Mouse (Mus musculus) CH12.LX (cell line): ENCODE data around the gene Gimap7. TPM values are rescaled to one million over a fixed set of nuclear protein-coding genes. Genes with fewer than 3 reads are reported as not detected.

ENCODE experiments used
- DNase-seq: peaks from one replicate; pipeline ENCODE4 v3.0.0-alpha.2; 2013; ENCODE audit errors: extremely low read depth
- H3K27ac ChIP-seq: 2 replicates; pipeline ENCODE4 v1.5.1; 2012; ENCODE audit warnings: low read depth, mild to moderate bottlenecking, control low read depth, moderate library complexity; ENCODE audit not compliant: insufficient read depth
- H3K27me3 ChIP-seq: replicated peaks from 2 replicates; pipeline ENCODE3; 2012; ENCODE audit warnings: inconsistent platforms
- H3K36me3 ChIP-seq, 2 experiments: replicated peaks in 1 of 2; 2 replicates each; pipeline versions ENCODE3 to v1.6.1; 2012; ENCODE audit warnings: inconsistent platforms in 1 of 2, low read length in 1 of 2, mild to moderate bottlenecking in 1 of 2, mixed read lengths in 1 of 2, moderate library complexity in 1 of 2; ENCODE audit not compliant: control insufficient read depth in 1 of 2, insufficient read depth in 1 of 2
- H3K4me1 ChIP-seq, 2 experiments: 2 replicates each; pipeline ENCODE4 v1.6.1; 2012; ENCODE audit warnings: inconsistent platforms in 1 of 2, moderate library complexity in 1 of 2; ENCODE audit not compliant: insufficient read depth in 2 of 2, control insufficient read depth in 1 of 2
- H3K4me2 ChIP-seq: 2 replicates; pipeline ENCODE4 v1.6.1; 2012; ENCODE audit warnings: low read depth, mild to moderate bottlenecking, control low read depth; ENCODE audit not compliant: poor library complexity, insufficient read depth, severe bottlenecking
- H3K4me3 ChIP-seq, 3 experiments: fragments of 150-350 bp in 1 of 3; sonication (generic) in 1 of 3; replicated peaks in 1 of 3; 2 replicates each; pipeline versions ENCODE3 to v1.5.1; 2011 to 2012; ENCODE audit warnings: low read depth in 2 of 3, low read length in 2 of 3, mild to moderate bottlenecking in 2 of 3, moderate library complexity in 2 of 3, control low read depth in 1 of 3, improper control_type of control experiment in 1 of 3, inconsistent platforms in 1 of 3, mixed read lengths in 1 of 3; ENCODE audit not compliant: poor library complexity in 1 of 3
- H3K79me2 ChIP-seq: replicated peaks from 2 replicates; pipeline ENCODE4 v1.6.1; 2012; ENCODE audit warnings: mild to moderate bottlenecking, moderate library complexity; ENCODE audit not compliant: control insufficient read depth, poor library complexity, insufficient read depth, severe bottlenecking; ENCODE audit errors: extremely low read depth
- H3K9ac ChIP-seq: 2 replicates; pipeline ENCODE4 v1.6.1; 2012; ENCODE audit warnings: low read depth, mild to moderate bottlenecking, control low read depth, moderate library complexity; ENCODE audit not compliant: insufficient read depth
- H3K9me3 ChIP-seq: replicated peaks from 2 replicates; pipeline ENCODE3; 2012; ENCODE audit warnings: low read length, inconsistent platforms, mixed read lengths
- BHLHE40 ChIP-seq: IDR thresholded peaks from 2 replicates; pipeline ENCODE4 v1.6.1; 2011; ENCODE audit warnings: mild to moderate bottlenecking, low read depth, low read length, improper control_type of control experiment
- CHD1 ChIP-seq: IDR thresholded peaks from 2 replicates; pipeline ENCODE4 v1.6.1; 2012; ENCODE audit warnings: low read depth, low read length, improper control_type of control experiment, inconsistent platforms
- CHD2 ChIP-seq: IDR thresholded peaks from 2 replicates; pipeline ENCODE4 v1.6.1; 2011; ENCODE audit warnings: low read length, improper control_type of control experiment
- CTCF ChIP-seq, 2 experiments: IDR thresholded peaks in 1 of 2; conservative IDR thresholded peaks in 1 of 2; 2 replicates each; pipeline ENCODE4 v1.5.1; 2011 to 2012; ENCODE audit warnings: low read depth in 2 of 2, low read length in 2 of 2, improper control_type of control experiment in 1 of 2, inconsistent platforms in 1 of 2, mild to moderate bottlenecking in 1 of 2, moderate library complexity in 1 of 2
- E2F4 ChIP-seq: IDR thresholded peaks from 2 replicates; pipeline ENCODE4 v1.6.1; 2011; ENCODE audit warnings: low read depth, low read length, improper control_type of control experiment; ENCODE audit not compliant: insufficient replicate concordance
- ELF1 ChIP-seq: IDR thresholded peaks from 2 replicates; pipeline ENCODE4 v1.6.1; 2014; ENCODE audit warnings: low read depth, mild to moderate bottlenecking, inconsistent platforms, low read length, improper control_type of control experiment
- EP300 ChIP-seq: IDR thresholded peaks from 2 replicates; pipeline ENCODE4 v1.6.1; 2011; ENCODE audit warnings: low read length, improper control_type of control experiment
- ETS1 ChIP-seq: conservative IDR thresholded peaks from 2 replicates; pipeline ENCODE4 v1.6.1; 2012; ENCODE audit warnings: low read depth, mild to moderate bottlenecking, inconsistent platforms, low read length, improper control_type of control experiment, moderate library complexity
- GABPA ChIP-seq: IDR thresholded peaks from 2 replicates; pipeline ENCODE4 v1.6.1; 2012; ENCODE audit warnings: low read depth, low read length, improper control_type of control experiment, inconsistent platforms; ENCODE audit not compliant: insufficient replicate concordance
- HCFC1 ChIP-seq: IDR thresholded peaks from 2 replicates; pipeline ENCODE4 v1.6.1; 2012; ENCODE audit warnings: low read depth, mild to moderate bottlenecking, inconsistent platforms, low read length, improper control_type of control experiment
- IRF4 ChIP-seq: IDR thresholded peaks from 2 replicates; pipeline ENCODE4 v1.6.1; 2014; ENCODE audit warnings: low read depth, mild to moderate bottlenecking, inconsistent platforms, low read length, improper control_type of control experiment
- JUN ChIP-seq: IDR thresholded peaks from 2 replicates; pipeline ENCODE4 v1.6.1; 2011; ENCODE audit warnings: low read depth, mild to moderate bottlenecking, low read length, improper control_type of control experiment, moderate library complexity; ENCODE audit not compliant: insufficient read depth
- JUND ChIP-seq: conservative IDR thresholded peaks from 2 replicates; pipeline ENCODE4 v1.6.1; 2011; ENCODE audit warnings: low read depth, low read length, improper control_type of control experiment
- KAT2A ChIP-seq: IDR thresholded peaks from 2 replicates; pipeline ENCODE4 v1.6.1; 2012; ENCODE audit warnings: low read length, improper control_type of control experiment, inconsistent platforms; ENCODE audit not compliant: insufficient replicate concordance
- MAFK ChIP-seq: IDR thresholded peaks from 2 replicates; pipeline ENCODE4 v1.6.1; 2011; ENCODE audit warnings: low read length, improper control_type of control experiment; ENCODE audit not compliant: insufficient replicate concordance
- MAX ChIP-seq: IDR thresholded peaks from 2 replicates; pipeline ENCODE4 v1.6.1; 2011; ENCODE audit warnings: low read length, improper control_type of control experiment
- MAZ ChIP-seq: IDR thresholded peaks from 2 replicates; pipeline ENCODE4 v1.6.1; 2012; ENCODE audit warnings: low read depth, mild to moderate bottlenecking, inconsistent platforms, low read length, improper control_type of control experiment, moderate library complexity
- MEF2A ChIP-seq: IDR thresholded peaks from 2 replicates; pipeline ENCODE4 v1.6.1; 2014; ENCODE audit warnings: low read depth, mild to moderate bottlenecking, inconsistent platforms, low read length, improper control_type of control experiment, borderline replicate concordance
- MXI1 ChIP-seq: IDR thresholded peaks from 2 replicates; pipeline ENCODE4 v1.6.1; 2011; ENCODE audit warnings: mild to moderate bottlenecking, low read depth, low read length, improper control_type of control experiment
- MYC ChIP-seq: IDR thresholded peaks from 2 replicates; pipeline ENCODE4 v1.6.1; 2011; ENCODE audit warnings: low read depth, mild to moderate bottlenecking, improper control_type of control experiment, low read length
- NELFE ChIP-seq: IDR thresholded peaks from 2 replicates; pipeline ENCODE4 v1.6.1; 2011; ENCODE audit warnings: low read depth, low read length, improper control_type of control experiment
- NRF1 ChIP-seq: IDR thresholded peaks from 2 replicates; pipeline ENCODE4 v1.6.1; 2014; ENCODE audit warnings: low read depth, mild to moderate bottlenecking, inconsistent platforms, low read length, improper control_type of control experiment, moderate library complexity
- PAX5 ChIP-seq: IDR thresholded peaks from 2 replicates; pipeline ENCODE4 v1.6.1; 2012; ENCODE audit warnings: low read length, inconsistent platforms, mixed read lengths
- POLR2A ChIP-seq: IDR thresholded peaks from 2 replicates; pipeline ENCODE4 v1.6.1; 2011; ENCODE audit warnings: low read depth, mild to moderate bottlenecking, improper control_type of control experiment, low read length
- POLR2AphosphoS2 ChIP-seq: IDR thresholded peaks from 2 replicates; pipeline ENCODE4 v1.6.1; 2011; ENCODE audit warnings: low read depth, low read length, improper control_type of control experiment
- RAD21 ChIP-seq: IDR thresholded peaks from 2 replicates; pipeline ENCODE4 v1.6.1; 2011; ENCODE audit warnings: low read depth, mild to moderate bottlenecking, low read length, improper control_type of control experiment, moderate library complexity
- RCOR1 ChIP-seq: conservative IDR thresholded peaks from 2 replicates; pipeline ENCODE4 v1.6.1; 2012; ENCODE audit warnings: low read depth, mild to moderate bottlenecking, inconsistent platforms, low read length, improper control_type of control experiment
- SIN3A ChIP-seq: IDR thresholded peaks from 2 replicates; pipeline ENCODE4 v1.6.1; 2012; ENCODE audit warnings: low read length, improper control_type of control experiment, inconsistent platforms
- SMC3 ChIP-seq: IDR thresholded peaks from 2 replicates; pipeline ENCODE4 v1.6.1; 2011; ENCODE audit warnings: low read depth, low read length, improper control_type of control experiment
- TBP ChIP-seq: conservative IDR thresholded peaks from 2 replicates; pipeline ENCODE4 v1.6.1; 2011; ENCODE audit warnings: low read depth, low read length, improper control_type of control experiment
- TCF12 ChIP-seq: IDR thresholded peaks from 2 replicates; pipeline ENCODE4 v1.6.1; 2014; ENCODE audit warnings: low read depth, mild to moderate bottlenecking, inconsistent platforms, low read length, improper control_type of control experiment
- UBTF ChIP-seq: IDR thresholded peaks from 2 replicates; pipeline ENCODE4 v1.6.1; 2012; ENCODE audit warnings: low read depth, mild to moderate bottlenecking, inconsistent platforms, low read length, improper control_type of control experiment, moderate library complexity
- USF1 ChIP-seq: IDR thresholded peaks from 2 replicates; pipeline ENCODE4 v1.6.1; 2014; ENCODE audit warnings: low read depth, mild to moderate bottlenecking, inconsistent platforms, low read length, improper control_type of control experiment
- USF2 ChIP-seq: conservative IDR thresholded peaks from 2 replicates; pipeline ENCODE4 v1.6.1; 2011; ENCODE audit warnings: low read depth, low read length, improper control_type of control experiment
- ZC3H11A ChIP-seq: IDR thresholded peaks from 2 replicates; pipeline ENCODE4 v1.6.1; 2012; ENCODE audit warnings: low read depth, mild to moderate bottlenecking, inconsistent platforms, low read length, improper control_type of control experiment
- ZKSCAN1 ChIP-seq: IDR thresholded peaks from 2 replicates; pipeline ENCODE4 v1.6.1; 2012; ENCODE audit warnings: low read depth, inconsistent platforms, low read length, improper control_type of control experiment, borderline replicate concordance
- ZMIZ1 ChIP-seq: IDR thresholded peaks from 2 replicates; pipeline ENCODE4 v1.6.1; 2012; ENCODE audit warnings: low read depth, mild to moderate bottlenecking, inconsistent platforms, low read length, improper control_type of control experiment
- ZNF384 ChIP-seq: IDR thresholded peaks from 2 replicates; pipeline ENCODE4 v1.6.1; 2012; ENCODE audit warnings: low read depth, low read length, improper control_type of control experiment, inconsistent platforms
- dilution Hi-C: fragments of 300-500 bp; cut with MboI; formaldehyde crosslinking; loops from 2 replicates; pipeline ENCODE4 v1.14.3; 2020; ENCODE audit warnings: low sequenced_read_pairs; ENCODE audit not compliant: extremely low pct_unique_long_range_greater_than_20kb, extremely low pct_ligation_motif_present
- in situ Hi-C: fragments of 300-500 bp; cut with MboI; formaldehyde crosslinking; loops from 3 replicates; pipeline ENCODE4 v1.14.3; 2019; ENCODE audit warnings: low sequenced_read_pairs, low pct_ligation_motif_present, low pct_unique_long_range_greater_than_20kb, mixed read lengths
- polyA plus RNA-seq: library from polyadenylated mRNA; unstranded; fragments of >175 nt; gene quantifications from 2 replicates; pipeline ENCODE4 v1.2.1, GENCODE M21; 2012; ENCODE audit warnings: low read depth; ENCODE audit not compliant: insufficient read length
- total RNA-seq, 2 experiments: library from RNA; depleted of rRNA; stranded (reverse); fragments of 300-350 nt in 1 of 2; fragments of >200 nt in 1 of 2; gene quantifications; 2 replicates each; pipeline ENCODE4 v1.2.3; 2012 to 2014

Gimap7 gene
- total and polyA plus RNA-seq, 3 experiments: 4.2 to 14.5 (median 7.0) TPM

GRCm38 (mm10) chr6:48772030-48772429, 53.6 kb downstream of the Gimap7 start:
- DNase-seq: peak; percentile 82

More at GRCm38 (mm10) chr6:48772030-48772429, 53.6 kb downstream of the Gimap7 start:
- peaks cover 4 to 6% of the 10 kb centered on the region in 2 experiments for H3K36me3 ChIP-seq
- no peaks in the 10 kb centered on the region for H3K9me3 ChIP-seq
- peaks cover 16% of the 10 kb centered on the region; the same call in 1 of the 2 replicates for H3K79me2 ChIP-seq
- no peak overlapping the region for H3K4me3 ChIP-seq
- H3K27ac ChIP-seq: 0 out of 2 replicates have a peak overlapping the region, but pooled peaks have one; percentile 31
- in situ Hi-C loops: loop anchor here (5.0 kb wide), 1 partner anchor 125 kb away; the partner anchor contains the start of gene Gimap8
- TF ChIP-seq IRF4 (no peak), JUND (no peak), SMC3 (peak; percentile 98), EP300 (no peak), ZMIZ1 (no peak), ELF1 (peak; percentile 42; the same call in 1 of the 2 replicates), MAZ (no peak), MAX (peak; percentile 46; the same call in 1 of the 2 replicates), TBP (0 out of 2 replicates have a peak, but pooled peaks have one; percentile 33), MYC (0 out of 2 replicates have a peak, but pooled peaks have one; percentile 22), RAD21 (peak; percentile 96), CHD1 (no peak), ZNF384 (no peak), NELFE (peak; percentile 19; the same call in 1 of the 2 replicates), PAX5 (no peak), POLR2A (peak; percentile 33; the same call in 1 of the 2 replicates), E2F4 (no peak), RCOR1 (no peak), CTCF (conservative IDR thresholded peaks at IDR 0.05 in 1 of 2, IDR thresholded peaks at IDR 0.05 in 1 of 2; ENCODE audit: low read depth in 2 of 2, low read length in 2 of 2) (peak; percentile 74 to 94), POLR2AphosphoS2 (no peak), UBTF (no peak), NRF1 (no peak), TCF12 (0 out of 2 replicates have a peak, but pooled peaks have one; percentile 10), CHD2 (no peak), KAT2A (no peak), ZC3H11A (peak; percentile 91), SIN3A (0 out of 2 replicates have a peak, but pooled peaks have one; percentile 54), MXI1 (0 out of 2 replicates have a peak, but pooled peaks have one; percentile 21), MAFK (no peak), BHLHE40 (peak; percentile 93), USF1 (no peak), USF2 (no peak), HCFC1 (0 out of 2 replicates have a peak, but pooled peaks have one; percentile 2), ETS1 (no peak), ZKSCAN1 (no peak), JUN (no peak), GABPA (no peak), MEF2A (no peak)
- TF ChIP-seq, all 38 proteins: peak for 15
- H3K4me1 ChIP-seq: peaks cover 15 to 51% of the 10 kb centered on the region in 2 experiments
- peak overlapping the region; percentile 47 for H3K4me2 ChIP-seq
- H3K9ac ChIP-seq: peak overlapping the region; percentile 24; the same call in 1 of the 2 replicates
- no peaks in the 10 kb centered on the region for H3K27me3 ChIP-seq
- dilution Hi-C loops: loop anchor here (25.0 kb wide), 1 partner anchor 135 kb away; the partner anchor contains the start of genes AI854703 and Gimap8
